Mouse (Mus musculus) forebrain, embryonic 14.5 days (tissue): ENCODE data around the gene Tspan9. TPM values are rescaled to one million over a fixed set of nuclear protein-coding genes. Genes with fewer than 3 reads are reported as not detected.

Source experiments
- ATAC-seq: fragments of 200-750 bp; cut with Nextera tagmentation; 2 replicates; pipeline ENCODE4 v1.8.0; 2017; ENCODE audit warnings: mild to moderate bottlenecking, moderate library complexity
- DNase-seq: peaks from one replicate; pipeline ENCODE4 v3.0.0-alpha.2; 2015; ENCODE audit warnings: low spot score
- H3K27ac ChIP-seq: fragments of 300-500 bp; sonication (generic); 2 replicates; pipeline ENCODE4 v1.5.1; 2014; ENCODE audit warnings: low read depth, mild to moderate bottlenecking, control low read depth, low read length, moderate library complexity
- H3K27me3 ChIP-seq: fragments of 300-500 bp; sonication (generic); replicated peaks from 2 replicates; pipeline ENCODE4 v1.6.1; 2014; ENCODE audit warnings: low read length, control low read depth, mixed read lengths; ENCODE audit not compliant: control insufficient read depth, insufficient read depth
- H3K36me3 ChIP-seq: fragments of 300-500 bp; sonication (generic); 2 replicates; pipeline ENCODE4 v1.6.1; 2014; ENCODE audit warnings: low read length, control low read depth; ENCODE audit not compliant: control insufficient read depth, insufficient read depth
- H3K4me1 ChIP-seq: fragments of 300-500 bp; sonication (generic); 2 replicates; pipeline ENCODE4 v1.6.1; 2014; ENCODE audit warnings: antibody characterized with exemption, low read length, control low read depth; ENCODE audit not compliant: control insufficient read depth, insufficient read depth
- H3K4me2 ChIP-seq: fragments of 300-500 bp; sonication (generic); 2 replicates; pipeline ENCODE4 v1.6.1; 2014; ENCODE audit warnings: mild to moderate bottlenecking, control low read depth, low read length
- H3K4me3 ChIP-seq: fragments of 300-500 bp; sonication (generic); 2 replicates; pipeline ENCODE4 v1.5.1; 2014; ENCODE audit warnings: low read depth, low read length, control low read depth
- H3K9ac ChIP-seq: fragments of 300-500 bp; sonication (generic); 2 replicates; pipeline ENCODE4 v1.6.1; 2014; ENCODE audit warnings: mild to moderate bottlenecking, low read length, control low read depth, moderate library complexity
- H3K9me3 ChIP-seq: fragments of 300-500 bp; sonication (generic); replicated peaks from 2 replicates; pipeline ENCODE4 v1.6.1; 2016; ENCODE audit warnings: low read length, control low read depth, mixed read lengths; ENCODE audit not compliant: control insufficient read depth
- WGBS: fragments of 180-500 bp; shearing (Covaris S2); extraction: QIAGEN DNeasy Blood & Tissue Kit; methylation state at CpG from one replicate; pipeline ENCODE4 v1.1.7; 2014; 5-methylcytosine and 5-hydroxymethylcytosine counted together
- polyA plus RNA-seq: library from polyadenylated mRNA; unstranded; fragments of >200 nt; fragmentation: Nextera tagmentation; extraction: Ambion mirVana; gene quantifications from 2 replicates; pipeline ENCODE4 v1.2.1, GENCODE M21; 2014

Tspan9 gene
- polyA plus RNA-seq, 1 experiment from 2014 or later: 23.0 TPM

DNA sequence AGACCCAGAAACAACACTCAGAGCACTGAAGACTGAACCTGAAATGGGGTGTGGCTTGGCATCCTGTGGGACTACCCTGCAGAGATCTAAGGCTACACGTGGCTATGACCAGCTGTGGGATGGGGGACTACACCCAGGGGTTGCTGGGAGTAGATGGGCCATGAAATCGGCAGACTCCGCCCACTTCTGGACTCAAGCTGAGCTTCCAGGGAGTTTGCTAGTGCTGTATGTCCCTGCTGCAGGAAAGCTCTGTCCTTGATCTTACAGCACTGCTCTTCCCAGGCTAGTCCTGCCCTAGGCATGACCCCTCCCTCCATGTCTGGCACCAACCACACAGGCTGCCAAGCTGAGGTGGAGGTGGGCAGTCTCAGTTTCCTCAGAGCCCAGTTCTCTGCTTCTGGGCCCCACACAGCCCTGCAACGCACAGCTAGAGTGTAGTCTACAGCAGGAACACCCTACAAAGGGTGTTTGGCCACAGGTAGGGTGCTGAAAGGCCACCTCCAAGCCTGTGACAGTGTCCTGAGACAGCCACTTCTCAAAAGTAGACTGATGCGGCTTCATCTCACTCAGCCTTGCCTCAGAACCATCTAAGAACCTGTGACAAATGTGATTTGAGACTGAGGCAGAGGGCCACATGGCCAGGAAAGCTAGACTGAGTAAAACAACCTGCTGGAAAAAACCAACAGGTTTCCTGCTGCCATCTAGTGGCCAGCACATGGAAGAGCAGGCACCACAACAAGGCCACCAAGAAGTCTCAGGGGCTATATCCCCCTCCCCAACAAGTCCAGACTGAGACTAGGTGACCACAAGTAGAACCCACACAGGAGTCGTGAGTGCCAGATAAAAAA lies 52.2 kb downstream of the Tspan9 start:
- no peaks in the 10 kb centered on the region for H3K4me1 ChIP-seq
- H3K36me3 ChIP-seq: no peaks in the 10 kb centered on the region
- 24% methylated on average over 6 of the region's 6 CpGs for WGBS
- H3K9me3 ChIP-seq: no peaks in the 10 kb centered on the region
- H3K4me3 ChIP-seq: no peak overlapping the region
- DNase-seq (peak; percentile 86), ATAC-seq (peak; percentile 49; the same call in 1 of the 2 replicates)
- H3K4me2 ChIP-seq: no peak overlapping the region
- no peak overlapping the region for H3K9ac ChIP-seq
- no peak overlapping the region for H3K27ac ChIP-seq
- H3K27me3 ChIP-seq: no peaks in the 10 kb centered on the region

- Histone ChIP-seq H3K4me3 (no peak overlapping the region), H3K4me2 (no peak overlapping the region), H3K27me3 (no peaks in the 10 kb centered on the region), H3K9me3 (no peaks in the 10 kb centered on the region), H3K36me3 (no peaks in the 10 kb centered on the region), H3K9ac (no peak overlapping the region), H3K4me1 (no peaks in the 10 kb centered on the region), H3K27ac (no peak overlapping the region)
- peak; percentile 70 for DNase-seq
- WGBS: 67% methylated on average over 13 of the region's 13 CpGs
- peak; percentile 42; the same call in 1 of the 2 replicates for ATAC-seq
These were observed 53.4 kb downstream of the Tspan9 start for GRCm38 (mm10) chr6:128089770-128090702.

- H3K27ac ChIP-seq: no peak overlapping the region
- no peak overlapping the region for H3K4me2 ChIP-seq
- no peaks in the 10 kb centered on the region for H3K9me3 ChIP-seq
- no peaks in the 10 kb centered on the region for H3K27me3 ChIP-seq
- H3K36me3 ChIP-seq: no peaks in the 10 kb centered on the region
- 87% methylated on average over 8 of the region's 8 CpGs for WGBS
- DNase-seq (no peak), ATAC-seq (no peak)
- no peak overlapping the region for H3K9ac ChIP-seq
- no peak overlapping the region for H3K4me3 ChIP-seq
- H3K4me1 ChIP-seq: no peaks in the 10 kb centered on the region
These were observed 54.5 kb downstream of the Tspan9 start for GRCm38 (mm10) chr6:128088746-128089523.

DNA sequence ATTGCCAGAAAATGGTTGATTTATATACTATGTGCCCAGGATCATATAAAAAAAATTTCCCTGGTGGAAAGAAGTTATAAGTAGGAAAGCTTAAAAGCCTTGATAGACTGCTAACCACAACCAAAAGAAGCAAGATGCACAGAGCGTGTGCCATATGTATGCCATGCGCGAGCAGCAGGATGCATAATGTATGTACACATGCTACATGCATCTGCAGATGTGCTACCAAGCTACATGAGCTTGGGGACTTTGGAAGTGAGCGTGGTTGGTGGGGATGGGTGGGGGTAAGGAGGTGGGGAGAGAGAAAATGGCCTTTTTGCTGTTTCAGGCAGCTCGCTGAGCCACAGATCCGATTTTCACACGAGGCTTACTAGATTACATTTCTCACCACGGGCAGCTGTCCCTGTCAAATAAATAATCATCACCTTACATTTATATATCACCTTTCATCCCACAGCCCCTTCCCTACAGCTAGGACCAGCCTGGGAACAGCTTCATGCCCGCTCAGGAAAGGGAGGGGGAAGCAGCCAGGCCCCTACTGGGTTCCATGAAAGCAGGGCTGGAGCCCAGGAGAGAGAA lies 57.8 kb downstream of the Tspan9 start:
- DNase-seq: no peak
- H3K36me3 ChIP-seq: no peaks in the 10 kb centered on the region
- 0 out of 2 replicates have a peak, but pooled peaks cover 2% of the 10 kb centered on the region for H3K4me1 ChIP-seq
- H3K4me3 ChIP-seq: no peak overlapping the region
- no peak overlapping the region for H3K9ac ChIP-seq
- 61% methylated on average over 9 of the region's 9 CpGs for WGBS
- no peak overlapping the region for H3K4me2 ChIP-seq
- peak; percentile 40; the same call in 1 of the 2 replicates for ATAC-seq
- no peak overlapping the region for H3K27ac ChIP-seq
- H3K27me3 ChIP-seq: no peaks in the 10 kb centered on the region
- no peaks in the 10 kb centered on the region for H3K9me3 ChIP-seq

GRCm38 (mm10) chr6:128083305-128083704 lies 60.1 kb downstream of the Tspan9 start:
- Histone ChIP-seq H3K27me3 (no peaks in the 10 kb centered on the region), H3K36me3 (no peaks in the 10 kb centered on the region), H3K4me3 (no peak overlapping the region), H3K9me3 (no peaks in the 10 kb centered on the region), H3K9ac (no peak overlapping the region), H3K27ac (no peak overlapping the region), H3K4me1 (0 out of 2 replicates have a peak, but pooled peaks cover 2% of the 10 kb centered on the region), H3K4me2 (no peak overlapping the region)
- 84% methylated on average over 11 of the region's 11 CpGs for WGBS
- ATAC-seq: no peak
- DNase-seq: no peak

GRCm38 (mm10) chr6:128081781-128082180 lies 61.6 kb downstream of the Tspan9 start:
- no peak for ATAC-seq
- Histone ChIP-seq H3K9me3 (no peaks in the 10 kb centered on the region), H3K27me3 (no peaks in the 10 kb centered on the region), H3K4me1 (0 out of 2 replicates have a peak, but pooled peaks cover 2% of the 10 kb centered on the region), H3K36me3 (no peaks in the 10 kb centered on the region), H3K27ac (no peak overlapping the region), H3K9ac (no peak overlapping the region), H3K4me3 (no peak overlapping the region), H3K4me2 (no peak overlapping the region)
- 92% methylated on average over 5 of the region's 5 CpGs for WGBS
- DNase-seq: no peak

DNA sequence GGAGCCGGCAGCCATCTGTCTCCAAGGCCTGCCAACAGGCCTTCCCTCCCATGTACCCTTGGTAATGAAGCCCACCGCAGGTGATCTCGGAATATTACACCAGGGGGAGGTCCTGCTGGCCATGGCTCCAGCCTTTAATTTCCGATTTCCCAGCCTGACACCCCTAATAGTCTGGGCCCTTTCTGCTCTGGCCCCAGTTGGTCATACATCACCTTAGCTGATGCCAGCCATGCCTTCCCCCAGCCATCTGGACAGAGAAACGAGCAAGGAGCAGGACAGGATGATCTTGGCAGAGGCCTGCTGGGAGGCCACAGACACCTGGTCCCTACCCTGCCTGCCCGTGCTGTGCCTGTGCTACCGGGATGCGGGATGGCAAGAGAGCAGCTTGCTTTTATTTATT lies 62.1 kb downstream of the Tspan9 start:
- 85% methylated on average over 8 of the region's 8 CpGs for WGBS
- H3K27me3 ChIP-seq: no peaks in the 10 kb centered on the region
- no peak overlapping the region for H3K4me2 ChIP-seq
- ATAC-seq: no peak
- 0 out of 2 replicates have a peak, but pooled peaks cover 2% of the 10 kb centered on the region for H3K4me1 ChIP-seq
- H3K27ac ChIP-seq: no peak overlapping the region
- no peak overlapping the region for H3K9ac ChIP-seq
- no peaks in the 10 kb centered on the region for H3K36me3 ChIP-seq
- DNase-seq: no peak
- H3K4me3 ChIP-seq: no peak overlapping the region
- H3K9me3 ChIP-seq: no peaks in the 10 kb centered on the region

- H3K9me3 ChIP-seq: no peaks in the 10 kb centered on the region
- no peaks in the 10 kb centered on the region for H3K36me3 ChIP-seq
- ATAC-seq: no peak
- no peak overlapping the region for H3K4me3 ChIP-seq
- H3K27ac ChIP-seq: no peak overlapping the region
- 75% methylated on average over 9 of the region's 9 CpGs for WGBS
- 0 out of 2 replicates have a peak, but pooled peaks cover 2% of the 10 kb centered on the region for H3K4me1 ChIP-seq
- H3K27me3 ChIP-seq: no peaks in the 10 kb centered on the region
- no peak for DNase-seq
- H3K9ac ChIP-seq: no peak overlapping the region
- no peak overlapping the region for H3K4me2 ChIP-seq
These were observed 63.7 kb downstream of the Tspan9 start for GRCm38 (mm10) chr6:128079576-128080224.
